Mouse (Mus musculus) embryonic facial prominence, embryonic 11.5 days (tissue): ENCODE measurements around the gene Trcg1. TPM values are rescaled to one million over a fixed set of nuclear protein-coding genes. Genes with fewer than 3 reads are reported as not detected.

ENCODE experiments used
- ATAC-seq: fragments of 200-750 bp; cut with Nextera tagmentation; replicated peaks from 2 replicates; pipeline ENCODE4 v1.8.0; 2017; ENCODE audit warnings: low read depth; ENCODE audit not compliant: insufficient number of reproducible peaks, low FRiP score, low TSS enrichment
- DNase-seq: peaks from one replicate; pipeline ENCODE4 v3.0.0-alpha.2; 2015; ENCODE audit warnings: low spot score
- H3K27ac ChIP-seq: fragments of 300-500 bp; sonication (generic); replicated peaks from 2 replicates; pipeline ENCODE4 v1.5.1; 2014; ENCODE audit warnings: mild to moderate bottlenecking, low read depth, low read length, control low read depth
- H3K27me3 ChIP-seq: fragments of 300-500 bp; sonication (generic); 2 replicates; pipeline ENCODE4 v1.6.1; 2014; ENCODE audit warnings: mild to moderate bottlenecking, low read length, moderate library complexity, mixed read lengths; ENCODE audit not compliant: control insufficient read depth, insufficient read depth
- H3K36me3 ChIP-seq: fragments of 300-500 bp; sonication (generic); replicated peaks from 2 replicates; pipeline ENCODE4 v1.6.1; 2014; ENCODE audit warnings: low read depth, mild to moderate bottlenecking, low read length, moderate library complexity, mixed read lengths; ENCODE audit not compliant: control insufficient read depth, insufficient read depth
- H3K4me1 ChIP-seq: fragments of 300-500 bp; sonication (generic); 2 replicates; pipeline ENCODE4 v1.6.1; 2014; ENCODE audit warnings: low read length, mixed read lengths; ENCODE audit not compliant: control insufficient read depth, insufficient read depth
- H3K4me2 ChIP-seq: fragments of 300-500 bp; sonication (generic); 2 replicates; pipeline ENCODE4 v1.6.1; 2014; ENCODE audit warnings: low read depth, mild to moderate bottlenecking, control low read depth, low read length, moderate library complexity
- H3K4me3 ChIP-seq: fragments of 300-500 bp; sonication (generic); 2 replicates; pipeline ENCODE4 v1.5.1; 2014; ENCODE audit warnings: low read depth, low read length, control low read depth
- H3K9ac ChIP-seq: fragments of 300-500 bp; sonication (generic); replicated peaks from 2 replicates; pipeline ENCODE4 v1.6.1; 2014; ENCODE audit warnings: mild to moderate bottlenecking, control low read depth, low read length
- H3K9me3 ChIP-seq: fragments of 300-500 bp; sonication (generic); replicated peaks from 2 replicates; pipeline ENCODE4 v1.6.1; 2016; ENCODE audit warnings: mild to moderate bottlenecking, low read length, inconsistent platforms, mixed read lengths; ENCODE audit not compliant: control insufficient read depth
- WGBS: fragments of 180-500 bp; shearing (Covaris S2); extraction: QIAGEN DNeasy Blood & Tissue Kit; methylation state at CpG from one replicate; pipeline ENCODE4 v1.1.7; 2014; 5-methylcytosine and 5-hydroxymethylcytosine counted together
- polyA plus RNA-seq: library from polyadenylated mRNA; unstranded; fragments of >200 nt; fragmentation: Nextera tagmentation; extraction: Ambion mirVana; gene quantifications from 2 replicates; pipeline ENCODE4 v1.2.1, GENCODE M21; 2014

Gene Trcg1
- polyA plus RNA-seq, 1 experiment from 2014 or later: not detected

DNA sequence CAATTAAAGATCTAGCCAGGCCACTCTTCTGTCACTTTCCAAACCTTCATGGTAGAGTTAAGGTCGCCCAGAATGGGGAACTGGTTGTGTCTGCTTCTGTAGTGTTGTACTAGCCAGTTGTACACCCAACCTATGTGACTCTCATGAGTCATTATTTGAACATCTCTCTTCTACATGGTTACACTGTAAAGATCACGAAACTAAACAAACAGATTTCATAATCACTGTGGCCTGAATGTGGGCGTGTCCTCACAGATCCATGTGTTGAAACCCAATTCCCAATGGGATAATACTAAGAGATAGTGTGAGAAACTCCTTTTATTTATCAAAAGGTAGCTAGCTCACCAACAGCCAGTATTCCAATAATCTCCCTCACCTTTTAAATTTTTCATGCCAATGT, 59.3 kb downstream of the Trcg1 start:
- H3K9me3 ChIP-seq: no peaks in the 10 kb centered on the region
- ATAC-seq (no peak), DNase-seq (no peak)
- H3K27me3 ChIP-seq: no peaks in the 10 kb centered on the region
- H3K4me3 ChIP-seq: no peak overlapping the region
- no peaks in the 10 kb centered on the region for H3K36me3 ChIP-seq
- no peak overlapping the region for H3K27ac ChIP-seq
- no peak overlapping the region for H3K9ac ChIP-seq
- no peaks in the 10 kb centered on the region for H3K4me1 ChIP-seq
- WGBS: 85% methylated on average over 3 of the region's 3 CpGs
- H3K4me2 ChIP-seq: no peak overlapping the region

GRCm38 (mm10) chr9:57296277-57296676, 59.9 kb downstream of the Trcg1 start:
- Histone ChIP-seq H3K27me3 (no peaks in the 10 kb centered on the region), H3K4me1 (no peaks in the 10 kb centered on the region), H3K4me3 (no peak overlapping the region), H3K4me2 (no peak overlapping the region), H3K36me3 (no peaks in the 10 kb centered on the region), H3K9me3 (no peaks in the 10 kb centered on the region), H3K27ac (no peak overlapping the region), H3K9ac (no peak overlapping the region)
- DNase-seq (no peak), ATAC-seq (no peak)
- 70% methylated on average over 8 of the region's 8 CpGs for WGBS

GRCm38 (mm10) chr9:57297938-57298337, 61.6 kb downstream of the Trcg1 start:
- DNase-seq (no peak), ATAC-seq (no peak)
- 95% methylated on average over 2 of the region's 2 CpGs for WGBS
- Histone ChIP-seq H3K4me1 (no peaks in the 10 kb centered on the region), H3K9ac (no peak overlapping the region), H3K9me3 (no peaks in the 10 kb centered on the region), H3K27me3 (no peaks in the 10 kb centered on the region), H3K4me2 (no peak overlapping the region), H3K4me3 (no peak overlapping the region), H3K27ac (no peak overlapping the region), H3K36me3 (no peaks in the 10 kb centered on the region)

Other genes starting within 250 kb of the Trcg1 start
- gene Ptpn9, start 241.6 kb upstream of the Trcg1 start, polyA plus RNA-seq: 38.9 and 39.9 TPM in 2 replicates
- gene Sin3a, start 164.5 kb upstream of the Trcg1 start, polyA plus RNA-seq: 58.3 and 59.3 TPM in 2 replicates
- gene Man2c1, start 105.9 kb upstream of the Trcg1 start, polyA plus RNA-seq: 14.4 and 15.4 TPM in 2 replicates
- 4.3 and 5.8 TPM in 2 replicates for gene Neil1, start 88.3 kb upstream of the Trcg1 start, polyA plus RNA-seq
- gene Commd4, start 78.2 kb upstream of the Trcg1 start, polyA plus RNA-seq: 70.8 and 78.2 TPM in 2 replicates
- 11.9 and 14.0 TPM in 2 replicates for gene 1700017B05Rik, start 26.1 kb downstream of the Trcg1 start, polyA plus RNA-seq
- gene Ppcdc, start 203.6 kb downstream of the Trcg1 start, polyA plus RNA-seq: 17.9 and 19.9 TPM in 2 replicates
- gene Scamp5, start 231.5 kb downstream of the Trcg1 start, polyA plus RNA-seq: 6.9 and 7.4 TPM in 2 replicates